Mouse (Mus musculus) hematopoietic stem cell, adult 5-6 weeks (primary cell): ENCODE measurements around the gene Ugt1a9. TPM values are rescaled to one million over a fixed set of nuclear protein-coding genes. Genes with fewer than 3 reads are reported as not detected.

Experiments used
- ATAC-seq, 2 experiments: fragments of 125-278 bp in 1 of 2; replicated peaks in 1 of 2; 2 replicates each; pipeline ENCODE4 v1.8.0; 2016 to 2017; ENCODE audit warnings: inconsistent platforms in 2 of 2, mild to moderate bottlenecking in 2 of 2, moderate number of reproducible peaks in 2 of 2, low read depth in 1 of 2, moderate TSS enrichment in 1 of 2; ENCODE audit not compliant: low FRiP score in 2 of 2, poor library complexity in 2 of 2, severe bottlenecking in 2 of 2, insufficient read depth in 1 of 2, low TSS enrichment in 1 of 2
- total RNA-seq: library from RNA; stranded (forward); fragments of 172-1452, 232-1000 nt; gene quantifications from 2 replicates; pipeline ENCODE4 v1.2.3, GENCODE M21; 2017

Gene Ugt1a9
- total RNA-seq, 1 experiment from 2014 or later: not detected

DNA sequence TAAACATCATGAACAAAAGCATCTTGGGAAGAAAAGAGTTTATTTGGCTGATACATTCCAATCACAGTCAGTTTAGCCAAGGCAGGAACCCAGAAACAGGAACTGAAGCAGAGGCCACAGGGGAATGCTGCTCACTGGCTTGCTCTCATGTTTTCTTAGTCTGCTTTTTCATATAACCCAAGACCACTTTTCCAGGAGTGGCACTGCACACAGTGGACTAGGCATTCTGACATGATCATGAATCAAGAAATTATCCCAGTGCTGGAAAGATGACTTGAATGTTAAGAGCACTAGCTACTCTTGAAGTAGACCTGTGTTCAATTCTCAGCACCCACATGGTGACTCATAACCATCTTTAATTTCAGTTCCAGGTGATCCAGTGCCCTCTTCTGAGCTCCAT, 155.1 kb downstream of the Ugt1a9 start:
- no peak for ATAC-seq

GRCm38 (mm10) chr1:88226670-88227379, 156.2 kb downstream of the Ugt1a9 start, which contains the start of gene Mroh2a:
Gene Mroh2a (plus strand): TSS chr1:88226986.
- ATAC-seq: peak; percentile 16 to 20; a peak in 2 of 4 replicates

- peak; percentile 0 to 5; a peak in 1 of 4 replicates for ATAC-seq
Measured at GRCm38 (mm10) chr1:88227482-88227881, 156.9 kb downstream of the Ugt1a9 start.

- ATAC-seq: no peak
Measured at GRCm38 (mm10) chr1:88228121-88228520, 157.5 kb downstream of the Ugt1a9 start.

- ATAC-seq: no peak
Measured at GRCm38 (mm10) chr1:88229566-88229965, 159.0 kb downstream of the Ugt1a9 start.

GRCm38 (mm10) chr1:88229986-88230385, 159.4 kb downstream of the Ugt1a9 start:
- ATAC-seq: no peak

- ATAC-seq: no peak
Measured at GRCm38 (mm10) chr1:88230421-88230820, 159.8 kb downstream of the Ugt1a9 start.

GRCm38 (mm10) chr1:88230981-88231802, 160.6 kb downstream of the Ugt1a9 start:
- ATAC-seq: no peak

DNA sequence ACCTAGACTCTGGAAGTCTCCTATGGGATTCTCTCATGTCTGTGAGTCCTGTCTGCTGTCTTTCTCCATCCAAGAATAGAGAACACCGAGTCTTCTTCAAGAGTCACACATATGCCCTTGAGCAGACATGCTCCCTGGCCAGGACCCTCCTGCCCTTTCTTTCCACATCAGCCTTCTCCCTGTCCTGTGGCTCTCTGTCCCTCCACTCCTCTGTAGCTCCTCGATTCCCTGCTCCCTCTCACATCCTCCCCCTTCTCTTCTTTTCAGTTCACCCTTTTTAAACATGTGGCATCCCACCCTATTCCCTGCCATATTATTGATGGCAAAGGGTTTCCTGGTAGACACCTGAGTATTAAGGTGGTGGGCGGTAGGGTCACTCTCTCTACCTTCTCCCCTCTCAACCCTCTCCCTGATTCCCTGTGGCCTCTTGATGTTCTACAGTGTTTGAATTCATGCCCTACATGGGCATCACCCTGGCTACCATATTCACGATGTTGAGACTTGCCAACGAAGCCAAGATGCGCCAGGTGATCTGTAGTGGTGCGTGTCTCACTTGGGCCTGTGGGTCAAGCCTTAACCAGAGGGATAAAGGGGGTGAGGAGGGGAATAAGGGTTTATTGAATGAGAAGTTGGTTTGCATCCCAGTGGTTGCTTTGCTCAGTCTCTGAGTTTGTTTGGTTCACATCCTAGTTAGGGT, 161.4 kb downstream of the Ugt1a9 start:
- ATAC-seq: no peak

DNA sequence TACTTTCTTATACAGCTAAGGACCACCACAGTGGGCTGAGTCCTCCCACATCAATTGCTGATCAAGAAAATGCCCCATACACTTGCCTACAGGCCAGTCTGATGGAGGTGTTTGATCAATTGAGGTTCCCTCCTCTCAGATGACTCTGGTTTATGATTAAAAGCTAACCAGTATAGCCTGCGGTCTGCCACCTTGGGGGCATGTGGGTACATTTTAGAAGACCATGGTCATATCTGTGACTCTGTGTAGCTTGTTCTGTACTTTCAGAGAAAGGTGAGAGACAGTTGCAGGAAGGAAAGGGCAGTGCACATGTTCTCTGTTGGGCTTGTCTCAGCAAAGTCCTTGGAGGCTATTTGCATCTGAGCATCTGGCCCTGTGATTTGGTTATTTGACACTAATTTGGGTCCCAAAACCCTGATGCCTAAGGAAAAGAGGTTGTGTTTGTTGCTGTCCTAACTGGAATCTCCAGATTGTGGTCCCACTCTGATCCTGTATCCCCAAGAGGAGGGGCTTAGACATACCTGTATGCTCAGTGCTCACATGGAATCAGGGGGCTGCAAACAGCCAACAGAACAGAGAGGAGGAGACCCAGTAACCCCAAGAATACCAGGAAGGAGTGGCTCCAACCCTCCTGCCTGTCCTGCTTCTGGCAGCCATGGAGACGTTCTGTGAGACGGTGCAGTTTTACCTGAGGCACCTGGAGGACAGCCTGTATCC, 162.2 kb downstream of the Ugt1a9 start:
- ATAC-seq: no peak

GRCm38 (mm10) chr1:88233421-88234247, 163.0 kb downstream of the Ugt1a9 start:
- no peak for ATAC-seq

DNA sequence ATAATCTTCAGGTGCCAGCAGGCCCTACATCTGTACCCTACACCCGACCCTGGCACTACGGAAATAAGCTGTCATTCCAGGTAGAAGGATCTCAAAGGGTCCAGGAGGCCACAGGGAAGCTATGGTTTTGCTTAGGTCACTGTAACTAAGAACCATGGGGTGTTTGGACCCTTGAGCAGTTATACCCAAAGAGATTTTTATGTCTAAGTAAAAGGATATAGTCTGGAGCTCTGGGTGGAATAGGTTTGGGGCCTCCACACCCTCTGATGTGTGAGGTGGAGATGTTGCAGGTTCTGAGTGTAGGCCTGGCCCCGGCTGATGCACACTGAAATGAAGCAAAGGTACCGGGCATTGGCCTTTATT, 163.6 kb downstream of the Ugt1a9 start:
- ATAC-seq: no peak

DNA sequence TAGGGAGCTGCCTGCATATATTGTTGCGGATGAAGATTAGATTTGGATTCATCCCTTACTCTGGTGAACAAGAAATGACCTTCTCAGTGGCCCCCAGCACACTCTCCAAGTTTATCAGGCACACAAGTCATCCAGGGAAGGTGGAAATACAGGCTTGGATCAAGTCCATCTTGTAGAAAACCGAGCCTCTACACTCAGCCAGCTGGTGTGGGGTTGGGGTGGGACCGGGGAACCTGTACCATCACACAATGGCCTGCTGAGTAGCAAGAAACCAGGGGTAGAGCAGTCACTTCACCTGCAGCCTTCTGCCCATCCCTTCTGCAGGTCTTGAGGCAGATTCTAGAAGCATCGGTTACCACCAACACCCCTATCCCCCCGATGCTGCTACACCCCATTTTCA, 164.0 kb downstream of the Ugt1a9 start:
- no peak for ATAC-seq

- no peak for ATAC-seq
Measured at GRCm38 (mm10) chr1:88235046-88235893, 164.7 kb downstream of the Ugt1a9 start.

- no peak for ATAC-seq
Measured at GRCm38 (mm10) chr1:88235894-88236415, 165.4 kb downstream of the Ugt1a9 start.

- ATAC-seq: no peak
Measured at GRCm38 (mm10) chr1:88237311-88237710, 166.7 kb downstream of the Ugt1a9 start.
